In the genomic region with DNA sequence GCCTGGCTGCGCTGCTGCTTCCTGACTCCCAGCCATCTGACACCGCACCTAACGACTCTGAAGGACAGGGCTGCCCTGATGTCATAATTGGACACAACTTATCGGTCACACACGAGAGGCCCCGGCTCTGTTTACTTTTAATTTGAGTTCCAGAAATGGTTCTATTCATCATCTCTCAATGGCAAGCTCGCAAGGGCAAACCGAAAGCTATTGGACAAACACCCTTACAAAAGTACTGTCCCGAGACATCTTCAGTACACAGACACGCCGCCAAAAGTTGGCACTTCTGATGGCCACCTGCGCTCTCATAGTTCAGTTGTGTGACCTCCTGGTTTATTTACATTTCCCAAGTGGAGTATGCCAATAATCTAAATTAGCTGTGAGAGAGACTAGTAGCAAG, we compare ENCODE assay signal across 12 mouse cellular contexts.
DNase-seq lines count a peak whose midpoint lies in the region; ATAC-seq lines count a peak whose summit lies in the region.
"Had no signal": no experiment of that assay in that cellular context is flagged by ENCODE, and none has a peak within 500 bp of the region (broad histone marks: within the 10 kb centered on the region; RNA-seq: fewer than 3 reads in every experiment).

No protein-coding gene starts in this region.

- H3K27me3 ChIP-seq in intestine, embryonic 14.5 days (replicated peaks; ENCODE audit: control insufficient read depth, insufficient read depth, low read length) = no peaks in the 10 kb centered on the region
- no peaks in the 10 kb centered on the region for H3K27me3 ChIP-seq in intestine, embryonic 16.5 days (replicated peaks; ENCODE audit: control insufficient read depth, insufficient read depth, low read length)
- no peaks in the 10 kb centered on the region for H3K27me3 ChIP-seq in neural tube, embryonic 13.5 days
- H3K27me3 ChIP-seq in limb, embryonic 13.5 days = peaks cover 7% of the 10 kb centered on the region; the same call in 1 of the 2 replicates

- H3K9me3 ChIP-seq in intestine, embryonic 14.5 days (ENCODE audit: control insufficient read depth, low read length) = no peaks in the 10 kb centered on the region
- no peaks in the 10 kb centered on the region for H3K9me3 ChIP-seq in intestine, embryonic 16.5 days (ENCODE audit: control insufficient read depth, low read length)
- H3K9me3 ChIP-seq in neural tube, embryonic 13.5 days = no peaks in the 10 kb centered on the region
- H3K9me3 ChIP-seq in limb, embryonic 13.5 days = no peaks in the 10 kb centered on the region

- H3K4me2 ChIP-seq in intestine, embryonic 14.5 days (ENCODE audit: low read length) = peak overlapping the region; percentile 21
- H3K4me2 ChIP-seq in intestine, embryonic 16.5 days (ENCODE audit: low read depth, low read length) = no peak overlapping the region
- H3K4me2 ChIP-seq in neural tube, embryonic 13.5 days = peak overlapping the region; percentile 1; the same call in 1 of the 2 replicates
- H3K4me2 ChIP-seq in limb, embryonic 13.5 days (replicated peaks) = peak overlapping the region; percentile 38
- H3K4me2 ChIP-seq: midbrain, embryonic 11.5 days had no signal

- ATAC-seq in intestine, embryonic 14.5 days (replicated peaks; ENCODE audit: low FRiP score, low TSS enrichment, low read depth) = no peak
- ATAC-seq in intestine, embryonic 16.5 days = no peak
- ATAC-seq in neural tube, embryonic 13.5 days (ENCODE audit: low read depth) = no peak
- no peak for ATAC-seq in limb, embryonic 13.5 days (ENCODE audit: low FRiP score, low read depth)

- H3K36me3 ChIP-seq in intestine, embryonic 14.5 days (ENCODE audit: control insufficient read depth, insufficient read depth, low read length) = no peaks in the 10 kb centered on the region
- H3K36me3 ChIP-seq in intestine, embryonic 16.5 days (ENCODE audit: control insufficient read depth, insufficient read depth, low read length) = no peaks in the 10 kb centered on the region
- no peaks in the 10 kb centered on the region for H3K36me3 ChIP-seq in neural tube, embryonic 13.5 days
- no peaks in the 10 kb centered on the region for H3K36me3 ChIP-seq in limb, embryonic 13.5 days

- no peak overlapping the region for H3K9ac ChIP-seq in intestine, embryonic 14.5 days (ENCODE audit: low read length)
- no peak overlapping the region for H3K9ac ChIP-seq in intestine, embryonic 16.5 days (ENCODE audit: low read depth, low read length)
- no peak overlapping the region for H3K9ac ChIP-seq in neural tube, embryonic 13.5 days
- no peak overlapping the region for H3K9ac ChIP-seq in limb, embryonic 13.5 days

- 36% methylated on average over 12 of the region's 12 CpGs for WGBS in intestine, embryonic 14.5 days
- 40% methylated on average over 12 of the region's 12 CpGs for WGBS in intestine, embryonic 16.5 days
- 46% methylated on average over 12 of the region's 12 CpGs for WGBS in neural tube, embryonic 13.5 days
- WGBS in limb, embryonic 13.5 days = 32% methylated on average over 12 of the region's 12 CpGs

- no peak overlapping the region for H3K4me3 ChIP-seq in intestine, embryonic 14.5 days (ENCODE audit: low read depth, low read length)
- no peak overlapping the region for H3K4me3 ChIP-seq in intestine, embryonic 16.5 days (ENCODE audit: low read length)
- H3K4me3 ChIP-seq in neural tube, embryonic 13.5 days = no peak overlapping the region
- no peak overlapping the region for H3K4me3 ChIP-seq in limb, embryonic 13.5 days

- H3K4me1 ChIP-seq in intestine, embryonic 14.5 days (replicated peaks; ENCODE audit: control insufficient read depth, insufficient read depth, low read length) = peaks cover 15% of the 10 kb centered on the region
- H3K4me1 ChIP-seq in intestine, embryonic 16.5 days (ENCODE audit: control insufficient read depth, insufficient read depth, low read length) = peaks cover 12% of the 10 kb centered on the region
- H3K4me1 ChIP-seq in neural tube, embryonic 13.5 days (replicated peaks) = peaks cover 34% of the 10 kb centered on the region
- peaks cover 20% of the 10 kb centered on the region for H3K4me1 ChIP-seq in limb, embryonic 13.5 days

- DNase-seq in intestine, embryonic 14.5 days (ENCODE audit: low spot score) = no peak
- no peak for DNase-seq in neural tube, embryonic 10.5 days (ENCODE audit: extremely low spot score, low spot score)
- DNase-seq in thymus, adult 18-20 months = no peak
- no peak for DNase-seq in cerebellum, adult 11 months
- DNase-seq: gastrocnemius, postnatal 36 days; kidney, adult 9 months; right cerebral cortex, postnatal 14 days; thymus, postnatal 25 days had no signal

- H3K27ac ChIP-seq in intestine, embryonic 14.5 days (ENCODE audit: low read depth) = no peak overlapping the region
- H3K27ac ChIP-seq in intestine, embryonic 16.5 days (ENCODE audit: low read length) = no peak overlapping the region
- H3K27ac ChIP-seq in neural tube, embryonic 13.5 days (replicated peaks) = no peak overlapping the region
- H3K27ac ChIP-seq in limb, embryonic 13.5 days = no peak overlapping the region
